Mouse (Mus musculus) liver, embryonic 14.5 days (tissue): ENCODE results near the gene Slc25a38.
A peak's percentile ranks its signal among the peaks of the same experiment; 100 is the strongest.

Source experiments
- CTCF ChIP-seq: IDR thresholded peaks from 2 replicates; pipeline ENCODE4 v1.5.1; 2016; ENCODE audit warnings: antibody characterized with exemption, low read depth, control low read depth
- EP300 ChIP-seq: IDR thresholded peaks from 2 replicates; pipeline ENCODE4 v1.6.1; 2016; ENCODE audit warnings: antibody characterized with exemption, low read depth

DNA sequence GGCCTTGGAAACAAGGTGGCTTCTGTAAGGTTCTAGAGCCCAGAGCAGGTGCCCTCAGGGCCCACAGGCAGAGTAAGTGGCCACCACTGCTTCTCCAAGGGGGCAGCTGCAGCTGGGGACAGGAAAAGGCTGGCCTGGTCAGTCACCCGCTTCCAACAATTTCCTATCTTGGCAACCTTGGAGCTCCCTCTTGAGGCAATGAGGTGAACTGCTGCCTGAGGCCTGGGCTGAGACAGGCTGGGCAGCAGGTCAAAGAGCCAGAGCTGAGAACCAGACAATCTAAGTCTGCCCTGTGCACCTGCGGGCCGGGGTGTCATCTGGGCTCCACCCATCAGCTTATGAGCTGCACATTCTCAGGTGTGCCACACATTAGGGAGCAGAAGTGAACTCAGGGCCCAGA is 37.0 kb upstream of the Slc25a38 start:
- TF ChIP-seq CTCF = peak; percentile 96
- TF ChIP-seq EP300 = no peak
